Mouse (Mus musculus): ENCODE measurements around the gene Naa60. TPM values are rescaled to one million over a fixed set of nuclear protein-coding genes. Genes with fewer than 3 reads are reported as not detected.

Gene Naa60
- polyA plus RNA-seq, 1 experiment from 2014 or later = 44.1 TPM

DNA sequence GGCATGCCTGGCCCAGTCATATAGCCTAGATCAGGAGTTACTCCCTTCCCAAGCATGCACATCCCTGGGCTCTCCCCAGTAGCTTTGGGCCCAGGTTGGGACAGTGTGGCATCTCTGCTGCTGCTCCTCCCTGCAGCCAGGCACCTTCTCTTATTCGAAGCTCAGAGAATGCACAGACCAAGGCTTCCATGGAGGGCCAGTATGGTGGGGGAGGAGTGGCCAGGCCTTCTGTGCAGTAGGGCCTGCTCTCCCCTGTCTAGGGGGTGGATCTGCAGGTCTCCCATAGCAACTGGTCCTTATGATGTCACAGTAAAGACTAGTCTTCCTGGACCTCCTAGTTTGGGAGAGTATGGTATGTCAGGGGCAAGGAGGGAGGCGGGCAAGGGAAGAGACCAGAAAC, 35.3 kb downstream of the Naa60 start:
- peaks cover 6% of the 10 kb centered on the region for H3K36me3 ChIP-seq (ENCODE audit: control insufficient read depth, insufficient read depth, low read length)
- no peak overlapping the region for H3K4me2 ChIP-seq (ENCODE audit: low read depth, low read length)
- 73% methylated on average over 2 of the region's 2 CpGs for WGBS
- no peak overlapping the region for H3K4me3 ChIP-seq (ENCODE audit: low read length)
- no peak overlapping the region for H3K9ac ChIP-seq (ENCODE audit: low read depth, low read length)
- peaks cover 4% of the 10 kb centered on the region; the same call in 1 of the 2 replicates for H3K4me1 ChIP-seq (ENCODE audit: control insufficient read depth, insufficient read depth, low read length)
- no peaks in the 10 kb centered on the region for H3K27me3 ChIP-seq (replicated peaks; ENCODE audit: control insufficient read depth, insufficient read depth, low read length)
- no peaks in the 10 kb centered on the region for H3K9me3 ChIP-seq (ENCODE audit: control insufficient read depth, low read length)
- no peak overlapping the region for H3K27ac ChIP-seq (ENCODE audit: low read length)
- ATAC-seq = no peak

DNA sequence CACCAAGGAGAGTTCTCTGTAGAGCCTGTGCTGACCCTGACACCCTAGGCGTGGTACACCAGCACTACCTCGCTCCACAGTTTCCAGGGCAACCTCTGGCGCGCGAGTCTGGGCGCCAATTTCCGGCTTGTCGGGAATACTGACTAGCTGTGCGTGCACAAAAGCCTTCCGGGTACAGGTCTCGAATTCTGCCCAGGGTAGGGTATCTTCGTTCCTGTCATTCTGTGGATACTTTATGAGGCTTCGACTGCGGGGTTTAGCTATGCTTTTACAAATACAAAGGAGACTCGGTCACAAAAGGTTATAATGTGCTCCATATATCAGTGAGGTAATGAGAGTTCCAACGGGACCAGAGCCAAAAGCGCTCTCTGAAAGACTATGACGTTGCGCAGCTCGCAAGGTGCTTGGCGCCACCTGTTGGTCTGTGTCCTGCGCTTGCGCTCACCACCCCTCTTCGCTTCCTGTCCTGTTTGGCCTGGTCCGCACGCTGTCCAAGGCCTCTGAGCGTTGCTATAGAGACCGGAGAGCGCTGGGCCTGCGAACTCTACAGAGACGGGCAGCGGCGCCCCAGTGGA, 36.4 kb downstream of the Naa60 start, which contains the start of the genes 1700037C18Rik and Cluap1:
1700037C18Rik (minus strand) TSS at position 153 of the 575 bp plus-strand sequence.
Cluap1 (plus strand) TSS at position 265 of the 575 bp plus-strand sequence.
- peak; percentile 99 for ATAC-seq
- no peaks in the 10 kb centered on the region for H3K27me3 ChIP-seq (replicated peaks; ENCODE audit: control insufficient read depth, insufficient read depth, low read length)
- under 1% methylated on average over 33 of the region's 33 CpGs for WGBS

DNA sequence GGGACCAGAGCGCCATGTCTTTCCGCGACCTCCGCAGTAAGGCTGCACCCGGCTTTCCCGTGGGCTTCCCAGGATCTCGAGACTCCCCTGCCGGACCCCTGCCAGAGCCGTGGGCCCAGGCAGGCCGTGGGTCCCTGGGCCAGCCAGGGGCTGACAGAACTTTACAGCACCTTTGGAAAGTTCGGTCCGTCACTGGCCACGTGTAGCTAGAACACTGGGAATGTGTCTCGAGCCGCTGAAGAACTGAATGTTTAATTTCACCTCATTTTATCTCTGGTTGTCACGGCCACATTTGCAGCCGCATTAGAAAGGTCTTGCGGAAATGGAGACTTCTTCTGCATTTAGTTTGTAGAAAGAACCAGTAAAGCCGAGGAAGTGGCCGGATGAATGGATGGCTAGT, 36.9 kb downstream of the Naa60 start:
- peak overlapping the region; percentile 80 for H3K9ac ChIP-seq (ENCODE audit: low read depth, low read length)
- 5% methylated on average over 20 of the region's 20 CpGs for WGBS
- peak overlapping the region; percentile 61 for H3K4me3 ChIP-seq (ENCODE audit: low read length)
- no peaks in the 10 kb centered on the region for H3K9me3 ChIP-seq (ENCODE audit: control insufficient read depth, low read length)
- H3K4me1 ChIP-seq (ENCODE audit: control insufficient read depth, insufficient read depth, low read length) = peaks cover 4% of the 10 kb centered on the region; the same call in 1 of the 2 replicates
- H3K36me3 ChIP-seq (ENCODE audit: control insufficient read depth, insufficient read depth, low read length) = peaks cover 3% of the 10 kb centered on the region; the same call in 1 of the 2 replicates
- peak overlapping the region; percentile 21; the same call in 1 of the 2 replicates for H3K27ac ChIP-seq (ENCODE audit: low read length)
- ATAC-seq = no peak
- peak overlapping the region; percentile 83 for H3K4me2 ChIP-seq (ENCODE audit: low read depth, low read length)
- H3K27me3 ChIP-seq (replicated peaks; ENCODE audit: control insufficient read depth, insufficient read depth, low read length) = no peaks in the 10 kb centered on the region

More for the DNA sequence above, 36.4 kb downstream of the Naa60 start, which contains the start of the genes 1700037C18Rik and Cluap1:
- peaks cover 4% of the 10 kb centered on the region; the same call in 1 of the 2 replicates for H3K4me1 ChIP-seq (ENCODE audit: control insufficient read depth, insufficient read depth, low read length)
- H3K4me3 ChIP-seq (ENCODE audit: low read length) = peak within 1 kb of the TSS; percentile 61
- H3K4me2 ChIP-seq (ENCODE audit: low read depth, low read length) = peak within 1 kb of the TSS; percentile 83
- peak within 1 kb of the TSS; percentile 80 for H3K9ac ChIP-seq (ENCODE audit: low read depth, low read length)
- H3K27ac ChIP-seq (ENCODE audit: low read length) = peak within 1 kb of the TSS; percentile 79
- H3K9me3 ChIP-seq (ENCODE audit: control insufficient read depth, low read length) = no peaks in the 10 kb centered on the region
- peaks cover 3% of the 10 kb centered on the region for H3K36me3 ChIP-seq (ENCODE audit: control insufficient read depth, insufficient read depth, low read length)

DNA sequence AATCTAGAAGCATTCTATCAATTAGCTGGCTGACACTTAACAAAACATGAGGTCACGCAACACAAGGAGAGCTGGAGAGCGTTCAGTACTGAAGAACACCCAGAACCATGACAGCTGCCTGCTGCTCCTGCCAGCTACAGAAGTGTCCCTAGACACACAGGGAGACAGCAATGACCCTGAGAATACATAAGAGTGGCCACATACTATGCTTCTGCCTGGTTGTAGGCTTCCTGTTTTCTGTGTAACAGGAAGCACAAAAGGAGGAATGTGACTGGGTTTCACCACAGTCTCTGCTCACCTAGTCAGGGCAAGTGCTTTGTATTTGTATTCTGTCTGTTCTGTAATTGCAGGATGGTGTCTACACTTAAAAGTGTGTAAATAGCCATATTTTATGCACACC, 48.6 kb downstream of the Naa60 start:
- no peaks in the 10 kb centered on the region for H3K9me3 ChIP-seq (ENCODE audit: control insufficient read depth, low read length)
- H3K27me3 ChIP-seq (replicated peaks; ENCODE audit: control insufficient read depth, insufficient read depth, low read length) = no peaks in the 10 kb centered on the region
- H3K9ac ChIP-seq (ENCODE audit: low read depth, low read length) = no peak overlapping the region
- H3K4me1 ChIP-seq (ENCODE audit: control insufficient read depth, insufficient read depth, low read length) = no peaks in the 10 kb centered on the region
- H3K4me2 ChIP-seq (ENCODE audit: low read depth, low read length) = no peak overlapping the region
- WGBS = 84% methylated on average over 2 of the region's 2 CpGs
- H3K36me3 ChIP-seq (ENCODE audit: control insufficient read depth, insufficient read depth, low read length) = peaks cover 7% of the 10 kb centered on the region
- no peak for ATAC-seq
- no peak overlapping the region for H3K27ac ChIP-seq (ENCODE audit: low read length)
- no peak overlapping the region for H3K4me3 ChIP-seq (ENCODE audit: low read length)

DNA sequence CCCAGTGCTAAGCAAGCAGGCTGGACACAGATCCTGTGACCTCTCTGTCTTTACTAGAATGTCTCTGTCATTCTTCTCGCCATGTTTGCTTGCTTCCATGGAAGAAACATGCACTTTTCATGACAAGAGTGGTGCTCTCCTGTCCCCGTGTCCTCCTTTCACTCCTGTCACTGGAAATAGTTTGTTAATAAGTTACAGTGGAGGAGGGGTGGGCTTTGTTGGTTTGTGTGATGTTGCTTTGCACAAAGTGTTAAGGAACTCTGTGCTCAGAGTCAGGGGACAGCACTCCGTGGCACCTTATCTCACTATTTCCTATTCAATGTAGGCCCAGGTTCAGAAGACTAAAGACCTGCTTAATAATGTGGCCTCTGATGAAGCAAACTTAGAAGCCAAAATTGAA, 51.3 kb downstream of the Naa60 start:
- no peak for ATAC-seq
- Histone ChIP-seq H3K27ac (ENCODE audit: low read length) (no peak overlapping the region), H3K36me3 (ENCODE audit: control insufficient read depth, insufficient read depth, low read length) (peaks cover 10% of the 10 kb centered on the region), H3K4me2 (ENCODE audit: low read depth, low read length) (no peak overlapping the region), H3K4me1 (ENCODE audit: control insufficient read depth, insufficient read depth, low read length) (no peaks in the 10 kb centered on the region), H3K9me3 (ENCODE audit: control insufficient read depth, low read length) (no peaks in the 10 kb centered on the region), H3K27me3 (replicated peaks; ENCODE audit: control insufficient read depth, insufficient read depth, low read length) (no peaks in the 10 kb centered on the region), H3K9ac (ENCODE audit: low read depth, low read length) (no peak overlapping the region), H3K4me3 (ENCODE audit: low read length) (no peak overlapping the region)
- 86% methylated on average over 3 of the region's 3 CpGs for WGBS

DNA sequence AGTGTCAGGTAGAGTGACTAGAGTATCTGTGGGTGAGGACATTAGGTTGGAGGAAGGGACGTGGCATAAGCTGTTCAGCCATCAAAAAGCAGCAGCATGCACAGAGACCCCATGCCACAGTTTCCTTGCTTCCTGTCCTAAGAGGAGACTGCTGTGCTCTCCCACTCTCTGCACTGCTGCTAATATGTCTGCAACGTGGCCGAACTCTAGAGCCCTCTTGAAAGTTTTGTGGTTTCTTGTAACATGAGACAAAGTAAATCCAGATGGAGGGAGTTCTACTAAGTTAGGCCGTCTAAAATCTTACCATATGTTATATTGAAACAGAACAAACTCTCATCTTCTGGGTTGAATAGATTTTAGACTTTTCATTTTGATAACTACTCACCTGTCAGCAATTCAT, 51.8 kb downstream of the Naa60 start:
- no peak for ATAC-seq
- no peaks in the 10 kb centered on the region for H3K9me3 ChIP-seq (ENCODE audit: control insufficient read depth, low read length)
- H3K4me2 ChIP-seq (ENCODE audit: low read depth, low read length) = no peak overlapping the region
- no peak overlapping the region for H3K27ac ChIP-seq (ENCODE audit: low read length)
- no peaks in the 10 kb centered on the region for H3K4me1 ChIP-seq (ENCODE audit: control insufficient read depth, insufficient read depth, low read length)
- 87% methylated on average over 4 of the region's 4 CpGs for WGBS
- H3K4me3 ChIP-seq (ENCODE audit: low read length) = no peak overlapping the region
- no peak overlapping the region for H3K9ac ChIP-seq (ENCODE audit: low read depth, low read length)
- peaks cover 10% of the 10 kb centered on the region for H3K36me3 ChIP-seq (ENCODE audit: control insufficient read depth, insufficient read depth, low read length)
- no peaks in the 10 kb centered on the region for H3K27me3 ChIP-seq (replicated peaks; ENCODE audit: control insufficient read depth, insufficient read depth, low read length)

DNA sequence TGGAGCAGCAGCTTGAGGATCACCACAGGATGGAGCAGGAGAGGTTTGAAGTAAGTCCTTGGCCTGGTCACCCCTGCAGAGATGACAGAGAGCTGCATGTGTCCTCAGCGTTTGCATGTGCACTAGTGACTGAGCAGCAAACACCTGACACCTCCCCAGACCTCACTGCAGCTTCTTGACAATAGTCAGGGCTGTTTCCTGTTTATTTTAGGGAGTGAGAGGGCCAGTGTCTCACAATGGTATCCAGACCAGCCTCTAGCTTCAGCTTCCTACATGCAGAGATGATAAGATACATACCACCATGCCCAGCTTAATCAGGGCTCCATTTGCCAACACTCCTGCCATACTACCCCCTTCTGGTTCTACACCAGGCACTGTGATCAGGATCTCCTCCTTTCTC, 56.4 kb downstream of the Naa60 start:
- no peak overlapping the region for H3K4me2 ChIP-seq (ENCODE audit: low read depth, low read length)
- no peak overlapping the region for H3K27ac ChIP-seq (ENCODE audit: low read length)
- 43% methylated on average over 1 of the region's 1 CpGs for WGBS
- no peaks in the 10 kb centered on the region for H3K9me3 ChIP-seq (ENCODE audit: control insufficient read depth, low read length)
- H3K9ac ChIP-seq (ENCODE audit: low read depth, low read length) = no peak overlapping the region
- ATAC-seq = no peak
- H3K27me3 ChIP-seq (replicated peaks; ENCODE audit: control insufficient read depth, insufficient read depth, low read length) = no peaks in the 10 kb centered on the region
- H3K4me1 ChIP-seq (ENCODE audit: control insufficient read depth, insufficient read depth, low read length) = no peaks in the 10 kb centered on the region
- H3K4me3 ChIP-seq (ENCODE audit: low read length) = no peak overlapping the region
- H3K36me3 ChIP-seq (ENCODE audit: control insufficient read depth, insufficient read depth, low read length) = peaks cover 8% of the 10 kb centered on the region

DNA sequence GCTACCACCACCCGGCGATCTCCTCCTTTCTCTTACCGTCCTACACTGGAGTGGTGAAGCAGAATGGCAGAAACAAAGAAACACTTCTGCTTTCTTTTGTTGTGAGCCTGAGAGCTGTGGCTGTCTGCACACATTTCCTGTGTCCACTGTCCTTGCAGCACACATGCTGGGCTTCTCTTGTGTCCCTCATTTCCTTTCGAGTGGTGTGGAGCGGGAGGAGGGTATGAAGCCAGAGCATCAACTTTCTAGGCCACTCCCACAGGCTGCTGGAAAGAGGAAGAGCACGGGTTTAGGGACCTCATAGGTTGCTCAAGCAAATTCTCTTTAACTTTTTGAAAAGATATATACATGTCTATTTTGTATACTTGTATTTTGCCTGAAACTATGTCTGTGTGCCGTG, 57.0 kb downstream of the Naa60 start:
- Histone ChIP-seq H3K9ac (ENCODE audit: low read depth, low read length) (no peak overlapping the region), H3K9me3 (ENCODE audit: control insufficient read depth, low read length) (no peaks in the 10 kb centered on the region), H3K4me3 (ENCODE audit: low read length) (no peak overlapping the region), H3K36me3 (ENCODE audit: control insufficient read depth, insufficient read depth, low read length) (peaks cover 12% of the 10 kb centered on the region), H3K4me2 (ENCODE audit: low read depth, low read length) (no peak overlapping the region), H3K4me1 (ENCODE audit: control insufficient read depth, insufficient read depth, low read length) (no peaks in the 10 kb centered on the region), H3K27me3 (replicated peaks; ENCODE audit: control insufficient read depth, insufficient read depth, low read length) (no peaks in the 10 kb centered on the region), H3K27ac (ENCODE audit: low read length) (no peak overlapping the region)
- 76% methylated on average over 7 of the region's 7 CpGs for WGBS
- ATAC-seq = no peak

DNA sequence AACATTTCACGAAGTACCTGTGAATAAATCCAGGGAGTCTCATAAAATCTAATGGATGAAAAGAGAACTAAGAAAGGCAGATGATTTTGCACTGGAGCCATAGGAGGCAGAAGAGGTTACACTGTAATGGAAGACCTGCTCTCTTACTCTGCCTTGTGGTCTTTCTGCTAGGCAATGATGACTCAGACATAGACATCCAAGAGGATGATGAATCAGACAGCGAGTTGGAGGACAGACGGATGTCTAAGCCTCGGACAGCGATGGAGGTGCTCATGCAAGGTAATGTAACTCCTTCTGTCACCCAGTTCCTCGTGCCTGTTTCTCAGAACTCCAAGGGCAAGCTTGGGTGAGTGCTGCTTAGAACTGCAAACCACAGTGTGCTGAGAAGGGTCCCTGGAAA, 61.4 kb downstream of the Naa60 start:
- no peaks in the 10 kb centered on the region for H3K27me3 ChIP-seq (replicated peaks; ENCODE audit: control insufficient read depth, insufficient read depth, low read length)
- H3K4me1 ChIP-seq (ENCODE audit: control insufficient read depth, insufficient read depth, low read length) = no peaks in the 10 kb centered on the region
- H3K27ac ChIP-seq (ENCODE audit: low read length) = no peak overlapping the region
- H3K4me3 ChIP-seq (ENCODE audit: low read length) = no peak overlapping the region
- 87% methylated on average over 6 of the region's 6 CpGs for WGBS
- no peak for ATAC-seq
- H3K9me3 ChIP-seq (ENCODE audit: control insufficient read depth, low read length) = no peaks in the 10 kb centered on the region
- no peak overlapping the region for H3K4me2 ChIP-seq (ENCODE audit: low read depth, low read length)
- no peak overlapping the region for H3K9ac ChIP-seq (ENCODE audit: low read depth, low read length)
- H3K36me3 ChIP-seq (ENCODE audit: control insufficient read depth, insufficient read depth, low read length) = peaks cover 11% of the 10 kb centered on the region

DNA sequence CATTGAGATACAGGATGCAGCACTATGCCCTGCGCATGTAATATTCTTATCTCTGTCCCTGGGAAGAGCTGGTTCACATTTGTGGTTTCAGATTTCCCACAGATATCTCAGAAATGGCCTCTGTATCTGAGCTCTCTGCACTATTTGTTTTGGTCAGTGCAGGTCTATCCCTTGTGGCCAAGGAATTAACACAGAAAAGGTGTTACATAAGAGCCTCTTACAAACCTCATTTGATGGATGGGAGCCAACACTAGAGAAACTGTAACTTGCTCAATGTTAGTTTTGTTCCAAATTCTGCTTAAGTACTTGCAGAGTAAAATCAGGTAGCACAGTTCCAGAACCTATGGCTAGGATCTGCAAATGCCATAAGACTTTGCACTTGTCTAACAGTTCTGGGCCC, 61.9 kb downstream of the Naa60 start:
- Histone ChIP-seq H3K4me3 (ENCODE audit: low read length) (no peak overlapping the region), H3K4me1 (ENCODE audit: control insufficient read depth, insufficient read depth, low read length) (no peaks in the 10 kb centered on the region), H3K27ac (ENCODE audit: low read length) (no peak overlapping the region), H3K4me2 (ENCODE audit: low read depth, low read length) (no peak overlapping the region), H3K9ac (ENCODE audit: low read depth, low read length) (no peak overlapping the region), H3K27me3 (replicated peaks; ENCODE audit: control insufficient read depth, insufficient read depth, low read length) (no peaks in the 10 kb centered on the region), H3K36me3 (ENCODE audit: control insufficient read depth, insufficient read depth, low read length) (peaks cover 13% of the 10 kb centered on the region), H3K9me3 (ENCODE audit: control insufficient read depth, low read length) (no peaks in the 10 kb centered on the region)
- WGBS = 92% methylated on average over 1 of the region's 1 CpGs
- no peak for ATAC-seq

All from intestine, embryonic 16.5 days (tissue).